Mouse (Mus musculus): Measurements from ENCODE around the gene C1s2. TPM values are rescaled to one million over a fixed set of nuclear protein-coding genes. Genes with fewer than 3 reads are reported as not detected.
A peak's percentile ranks its signal among the peaks of the same experiment; 100 is the strongest.
"Not testable (repeated sequence)": the region's sequence is repeated elsewhere in the genome, so short reads cannot be mapped to it uniquely, and the experiment has no call there.

Gene C1s2
- polyA plus RNA-seq, 1 experiment from 2014 or later, result 0.08 TPM

- H3K4me3 ChIP-seq, result no peak overlapping the region
- WGBS, result 89% methylated on average over 7 of the region's 7 CpGs
- H3K27me3 ChIP-seq (replicated peaks), result no peaks in the 10 kb centered on the region
- no peak for ATAC-seq (ENCODE audit: low FRiP score, low read depth)
- H3K4me1 ChIP-seq, result peaks cover 4% of the 10 kb centered on the region; the same call in 1 of the 2 replicates
- H3K9ac ChIP-seq, result no peak overlapping the region
- H3K27ac ChIP-seq, result no peak overlapping the region
- H3K9me3 ChIP-seq, result no peaks in the 10 kb centered on the region
- H3K36me3 ChIP-seq, result no peaks in the 10 kb centered on the region
- H3K4me2 ChIP-seq (replicated peaks), result no peak overlapping the region
These were observed 28.4 kb upstream of the C1s2 start for GRCm38 (mm10) chr6:124664256-124664655.

GRCm38 (mm10) chr6:124663424-124663795 lies 27.5 kb upstream of the C1s2 start:
- Histone ChIP-seq H3K9ac (peak overlapping the region; percentile 54), H3K4me1 (peaks cover 4% of the 10 kb centered on the region; the same call in 1 of the 2 replicates), H3K4me2 (replicated peaks) (peak overlapping the region; percentile 69), H3K4me3 (peak overlapping the region; percentile 63), H3K36me3 (no peaks in the 10 kb centered on the region), H3K27me3 (replicated peaks) (no peaks in the 10 kb centered on the region), H3K9me3 (no peaks in the 10 kb centered on the region), H3K27ac (no peak overlapping the region)
- 19% methylated on average over 13 of the region's 13 CpGs for WGBS
- no peak for ATAC-seq (ENCODE audit: low FRiP score, low read depth)

GRCm38 (mm10) chr6:124662477-124663423 lies 26.9 kb upstream of the C1s2 start, which contains the start of gene Lpcat3:
Gene Lpcat3 (plus strand): TSS chr6:124663027.
- peak within 1 kb of the TSS; percentile 54 for H3K9ac ChIP-seq
- peak within 1 kb of the TSS; percentile 42 for H3K27ac ChIP-seq
- ATAC-seq (ENCODE audit: low FRiP score, low read depth), result peak; percentile 99
- no peaks in the 10 kb centered on the region for H3K36me3 ChIP-seq
- under 1% methylated on average over 72 of the region's 87 CpGs for WGBS
- no peaks in the 10 kb centered on the region for H3K27me3 ChIP-seq (replicated peaks)
- H3K4me1 ChIP-seq, result peaks cover 4% of the 10 kb centered on the region; the same call in 1 of the 2 replicates
- H3K4me3 ChIP-seq, result peak within 1 kb of the TSS; percentile 63
- peak within 1 kb of the TSS; percentile 69 for H3K4me2 ChIP-seq (replicated peaks)
- no peaks in the 10 kb centered on the region for H3K9me3 ChIP-seq

- no peaks in the 10 kb centered on the region for H3K9me3 ChIP-seq
- H3K4me3 ChIP-seq, result peak overlapping the region; percentile 63
- no peak for ATAC-seq (ENCODE audit: low FRiP score, low read depth)
- H3K4me1 ChIP-seq, result peaks cover 4% of the 10 kb centered on the region; the same call in 1 of the 2 replicates
- H3K4me2 ChIP-seq (replicated peaks), result peak overlapping the region; percentile 69
- H3K27me3 ChIP-seq (replicated peaks), result no peaks in the 10 kb centered on the region
- WGBS, result 31% methylated on average over 6 of the region's 6 CpGs
- no peaks in the 10 kb centered on the region for H3K36me3 ChIP-seq
- H3K9ac ChIP-seq, result peak overlapping the region; percentile 54
- no peak overlapping the region for H3K27ac ChIP-seq
These were observed 26.1 kb upstream of the C1s2 start for GRCm38 (mm10) chr6:124661995-124662394.

GRCm38 (mm10) chr6:124661156-124661806 lies 25.4 kb upstream of the C1s2 start:
- 94% methylated on average over 4 of the region's 4 CpGs for WGBS
- Histone ChIP-seq H3K4me1 (peaks cover 4% of the 10 kb centered on the region; the same call in 1 of the 2 replicates), H3K9ac (no peak overlapping the region), H3K4me2 (replicated peaks) (no peak overlapping the region), H3K27ac (no peak overlapping the region), H3K36me3 (no peaks in the 10 kb centered on the region), H3K9me3 (no peaks in the 10 kb centered on the region), H3K4me3 (no peak overlapping the region), H3K27me3 (replicated peaks) (no peaks in the 10 kb centered on the region)
- no peak for ATAC-seq (ENCODE audit: low FRiP score, low read depth)

GRCm38 (mm10) chr6:124658067-124658466 lies 22.2 kb upstream of the C1s2 start:
- Histone ChIP-seq H3K4me2 (replicated peaks) (no peak overlapping the region), H3K9me3 (peaks cover 5% of the 10 kb centered on the region; the same call in 1 of the 2 replicates), H3K27ac (no peak overlapping the region), H3K4me3 (no peak overlapping the region), H3K4me1 (no peaks in the 10 kb centered on the region), H3K9ac (no peak overlapping the region), H3K36me3 (no peaks in the 10 kb centered on the region), H3K27me3 (replicated peaks) (no peaks in the 10 kb centered on the region)
- 46% methylated on average over 2 of the region's 2 CpGs for WGBS
- no peak for ATAC-seq (ENCODE audit: low FRiP score, low read depth)

- no peak overlapping the region for H3K4me2 ChIP-seq (replicated peaks)
- no peak for ATAC-seq (ENCODE audit: low FRiP score, low read depth)
- 74% methylated on average over 6 of the region's 6 CpGs for WGBS
These were observed 20.0 kb upstream of the C1s2 start for GRCm38 (mm10) chr6:124655893-124656292.

GRCm38 (mm10) chr6:124646394-124646793 lies 10.5 kb upstream of the C1s2 start:
- H3K27me3 ChIP-seq (replicated peaks), result no peaks in the 10 kb centered on the region
- H3K4me3 ChIP-seq, result no peak overlapping the region
- no peaks in the 10 kb centered on the region for H3K4me1 ChIP-seq
- H3K36me3 ChIP-seq, result no peaks in the 10 kb centered on the region
- ATAC-seq (ENCODE audit: low FRiP score, low read depth), result no peak
- H3K27ac ChIP-seq, result no peak overlapping the region
- no peaks in the 10 kb centered on the region for H3K9me3 ChIP-seq
- no peak overlapping the region for H3K9ac ChIP-seq
- 64% methylated on average over 1 of the region's 1 CpGs for WGBS
- no peak overlapping the region for H3K4me2 ChIP-seq (replicated peaks)

More at GRCm38 (mm10) chr6:124655893-124656292, 20.0 kb upstream of the C1s2 start:
- Histone ChIP-seq H3K9ac (no peak overlapping the region), H3K4me1 (no peaks in the 10 kb centered on the region), H3K4me3 (no peak overlapping the region), H3K36me3 (no peaks in the 10 kb centered on the region), H3K27me3 (replicated peaks) (no peaks in the 10 kb centered on the region), H3K9me3 (peaks cover 7% of the 10 kb centered on the region; the same call in 1 of the 2 replicates), H3K27ac (no peak overlapping the region)

GRCm38 (mm10) chr6:124640997-124641396 lies 5.1 kb upstream of the C1s2 start:
- WGBS, result 40% methylated on average over 8 of the region's 8 CpGs
- H3K4me2 ChIP-seq (replicated peaks), result no peak overlapping the region
- no peak for ATAC-seq (ENCODE audit: low FRiP score, low read depth)
- H3K4me3 ChIP-seq, result no peak overlapping the region
- no peaks in the 10 kb centered on the region for H3K4me1 ChIP-seq
- no peaks in the 10 kb centered on the region for H3K9me3 ChIP-seq
- H3K36me3 ChIP-seq, result no peaks in the 10 kb centered on the region
- H3K27me3 ChIP-seq (replicated peaks), result no peaks in the 10 kb centered on the region
- no peak overlapping the region for H3K9ac ChIP-seq
- H3K27ac ChIP-seq, result no peak overlapping the region

- H3K4me1 ChIP-seq, result no peaks in the 10 kb centered on the region
- no peak overlapping the region for H3K9ac ChIP-seq
- no peak overlapping the region for H3K27ac ChIP-seq
- H3K4me3 ChIP-seq, result no peak overlapping the region
- no peaks in the 10 kb centered on the region for H3K27me3 ChIP-seq (replicated peaks)
- no peak for ATAC-seq (ENCODE audit: low FRiP score, low read depth)
- H3K4me2 ChIP-seq (replicated peaks), result no peak overlapping the region
- H3K36me3 ChIP-seq, result no peaks in the 10 kb centered on the region
- H3K9me3 ChIP-seq, result no peaks in the 10 kb centered on the region
- 91% methylated on average over 4 of the region's 4 CpGs for WGBS
These were observed 4.2 kb upstream of the C1s2 start for GRCm38 (mm10) chr6:124640041-124640440.

GRCm38 (mm10) chr6:124636858-124637460 lies 1.1 kb upstream of the C1s2 start:
- not testable (repeated sequence) for H3K4me2 ChIP-seq (replicated peaks); H3K9me3 ChIP-seq; H3K9ac ChIP-seq; H3K36me3 ChIP-seq; H3K4me3 ChIP-seq; H3K4me1 ChIP-seq; H3K27me3 ChIP-seq (replicated peaks); ATAC-seq (ENCODE audit: low FRiP score, low read depth); H3K27ac ChIP-seq
- 43% methylated on average over 6 of the region's 6 CpGs for WGBS

GRCm38 (mm10) chr6:124630763-124631162 lies 5.1 kb downstream of the C1s2 start:
- H3K27me3 ChIP-seq (replicated peaks), result no peaks in the 10 kb centered on the region
- H3K4me3 ChIP-seq, result no peak overlapping the region
- H3K4me1 ChIP-seq, result no peaks in the 10 kb centered on the region
- no peak overlapping the region for H3K4me2 ChIP-seq (replicated peaks)
- WGBS, result 84% methylated on average over 4 of the region's 4 CpGs
- ATAC-seq (ENCODE audit: low FRiP score, low read depth), result no peak
- no peaks in the 10 kb centered on the region for H3K9me3 ChIP-seq
- H3K36me3 ChIP-seq, result no peaks in the 10 kb centered on the region
- no peak overlapping the region for H3K9ac ChIP-seq
- H3K27ac ChIP-seq, result no peak overlapping the region

Measured in neural tube, embryonic 12.5 days (tissue).